Mouse (Mus musculus): ENCODE measurements around the gene B230219D22Rik. TPM values are rescaled to one million over a fixed set of nuclear protein-coding genes. Genes with fewer than 3 reads are reported as not detected.
"Not testable (repeated sequence)": the region's sequence is repeated elsewhere in the genome, so short reads cannot be mapped to it uniquely, and the experiment has no call there.

B230219D22Rik gene
- polyA plus RNA-seq, 1 experiment from 2014 or later: 75.4 TPM

DNA sequence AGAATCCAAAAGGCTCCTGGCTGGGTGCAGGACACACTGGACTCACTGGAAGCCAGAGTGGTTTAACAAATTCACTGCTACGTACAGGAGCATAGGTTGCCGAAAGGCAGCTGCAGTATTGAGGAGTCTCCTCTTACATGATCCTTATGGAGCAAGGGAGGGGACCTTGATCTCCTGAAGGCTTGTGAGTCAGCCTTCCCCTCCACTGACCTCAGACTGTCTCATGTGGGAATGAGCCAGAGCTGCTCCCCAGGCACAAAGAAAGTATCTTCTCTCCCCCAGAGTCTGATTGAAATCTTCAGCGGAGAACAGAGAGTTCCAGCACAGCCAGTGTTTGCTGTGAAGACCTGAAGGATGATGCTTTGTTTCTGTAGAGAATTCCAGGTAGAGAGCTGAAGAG is 9.3 kb upstream of the B230219D22Rik start:
- no peaks in the 10 kb centered on the region for H3K9me3 ChIP-seq (ENCODE audit: control insufficient read depth, low read length)
- no peak overlapping the region for H3K27ac ChIP-seq (replicated peaks in 1 of 2; ENCODE audit: control insufficient read depth in 1 of 2, insufficient read depth in 1 of 2, low read depth in 2 of 2, low read length in 2 of 2)
- no peak overlapping the region for H3K9ac ChIP-seq (ENCODE audit: low read length)
- H3K27me3 ChIP-seq (ENCODE audit: control insufficient read depth, insufficient read depth, low read length): no peaks in the 10 kb centered on the region
- 73% methylated on average over 3 of the region's 3 CpGs for WGBS
- ATAC-seq (ENCODE audit: insufficient number of reproducible peaks, insufficient read depth, low FRiP score, low read depth): no peak
- H3K4me1 ChIP-seq (ENCODE audit: control insufficient read depth in 2 of 2, insufficient read depth in 2 of 2, low read length in 2 of 2): peaks cover 2% of the 10 kb centered on the region in 2 experiments; a peak in 1 of 4 replicates
- no peak overlapping the region for H3K4me3 ChIP-seq (ENCODE audit: control insufficient read depth in 1 of 2, insufficient read depth in 1 of 2, low read depth in 1 of 2, low read length in 2 of 2)
- no peak overlapping the region for H3K4me2 ChIP-seq (ENCODE audit: low read length)
- peaks cover 28% of the 10 kb centered on the region for H3K36me3 ChIP-seq (ENCODE audit: control insufficient read depth, insufficient read depth, low read length)

DNA sequence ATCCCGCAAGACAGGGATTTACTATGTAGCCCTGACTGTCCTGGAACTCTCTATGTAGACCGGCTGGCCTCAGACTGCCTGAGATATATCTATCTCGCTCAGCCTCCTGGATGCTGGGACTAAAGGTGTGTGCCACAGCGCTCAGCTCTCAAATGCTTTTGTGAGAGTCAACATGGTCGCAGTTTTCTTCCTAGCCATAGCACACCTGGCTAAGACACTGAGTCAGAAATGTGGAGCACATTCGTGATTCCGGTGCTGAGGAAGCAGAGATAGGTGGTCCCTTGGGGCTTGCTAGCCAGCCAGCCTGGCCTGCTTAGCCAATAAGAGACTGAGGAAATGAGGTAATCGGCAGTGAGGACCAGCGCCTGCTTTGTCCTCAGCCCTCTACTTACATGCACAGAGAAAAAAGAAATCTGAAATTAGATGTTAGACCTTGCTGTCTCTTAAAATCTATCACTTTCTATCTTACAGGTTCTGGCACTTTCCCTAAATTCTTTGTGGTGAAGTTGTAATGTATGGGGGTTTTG is 6.8 kb upstream of the B230219D22Rik start:
- Histone ChIP-seq H3K9me3 (ENCODE audit: control insufficient read depth, low read length) (no peaks in the 10 kb centered on the region), H3K27ac (replicated peaks in 1 of 2; ENCODE audit: control insufficient read depth in 1 of 2, insufficient read depth in 1 of 2, low read depth in 2 of 2, low read length in 2 of 2) (no peak overlapping the region; a peak in 1 of 4 replicates), H3K4me2 (ENCODE audit: low read length) (peak overlapping the region; percentile 18; the same call in 1 of the 2 replicates), H3K27me3 (ENCODE audit: control insufficient read depth, insufficient read depth, low read length) (no peaks in the 10 kb centered on the region), H3K36me3 (ENCODE audit: control insufficient read depth, insufficient read depth, low read length) (peaks cover 4% of the 10 kb centered on the region), H3K4me1 (ENCODE audit: control insufficient read depth in 2 of 2, insufficient read depth in 2 of 2, low read length in 2 of 2) (peaks cover 2% of the 10 kb centered on the region in 2 experiments; a peak in 1 of 4 replicates), H3K4me3 (ENCODE audit: control insufficient read depth in 1 of 2, insufficient read depth in 1 of 2, low read depth in 1 of 2, low read length in 2 of 2) (no peak overlapping the region), H3K9ac (ENCODE audit: low read length) (0 out of 2 replicates have a peak overlapping the region, but pooled peaks have one; percentile 16)
- 52% methylated on average over 9 of the region's 9 CpGs for WGBS
- ATAC-seq (ENCODE audit: insufficient number of reproducible peaks, insufficient read depth, low FRiP score, low read depth): 0 out of 2 replicates have a peak, but pooled peaks have one; percentile 31

DNA sequence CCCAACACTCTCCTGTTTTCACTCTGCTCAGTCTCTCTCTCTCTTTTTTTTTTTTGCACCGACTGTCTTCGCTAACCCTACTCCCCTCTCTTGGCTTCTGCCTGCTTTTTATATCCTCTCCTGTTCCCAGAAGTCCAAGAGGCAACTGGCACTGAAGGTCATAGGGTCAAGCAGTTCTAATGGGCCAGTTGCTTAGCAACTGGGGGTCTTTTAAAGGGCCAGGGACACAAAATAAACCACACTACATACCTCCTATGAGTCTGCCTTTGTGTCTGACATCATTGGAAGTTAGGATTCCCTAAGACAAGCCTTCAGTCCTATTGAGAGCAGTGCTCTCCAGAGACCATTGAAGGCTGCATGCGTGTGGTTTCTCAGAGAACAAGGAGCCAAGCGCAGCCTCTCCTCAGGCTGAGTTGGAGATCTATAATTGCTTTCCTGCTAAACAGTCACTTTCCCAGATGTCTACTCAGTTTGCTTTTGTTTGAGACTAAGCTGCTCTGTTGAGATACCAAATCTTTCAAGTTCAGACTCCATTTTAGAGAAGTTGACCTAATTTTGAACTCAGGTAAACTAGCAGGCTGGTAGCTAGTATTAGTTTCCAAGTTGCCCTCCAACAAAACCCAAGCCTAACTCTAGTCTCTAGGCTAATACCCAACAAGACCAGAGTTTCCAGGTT is 4.9 kb upstream of the B230219D22Rik start:
- Histone ChIP-seq H3K27ac (replicated peaks in 1 of 2; ENCODE audit: control insufficient read depth in 1 of 2, insufficient read depth in 1 of 2, low read depth in 2 of 2, low read length in 2 of 2) (no peak overlapping the region), H3K4me3 (ENCODE audit: control insufficient read depth in 1 of 2, insufficient read depth in 1 of 2, low read depth in 1 of 2, low read length in 2 of 2) (no peak overlapping the region)

DNA sequence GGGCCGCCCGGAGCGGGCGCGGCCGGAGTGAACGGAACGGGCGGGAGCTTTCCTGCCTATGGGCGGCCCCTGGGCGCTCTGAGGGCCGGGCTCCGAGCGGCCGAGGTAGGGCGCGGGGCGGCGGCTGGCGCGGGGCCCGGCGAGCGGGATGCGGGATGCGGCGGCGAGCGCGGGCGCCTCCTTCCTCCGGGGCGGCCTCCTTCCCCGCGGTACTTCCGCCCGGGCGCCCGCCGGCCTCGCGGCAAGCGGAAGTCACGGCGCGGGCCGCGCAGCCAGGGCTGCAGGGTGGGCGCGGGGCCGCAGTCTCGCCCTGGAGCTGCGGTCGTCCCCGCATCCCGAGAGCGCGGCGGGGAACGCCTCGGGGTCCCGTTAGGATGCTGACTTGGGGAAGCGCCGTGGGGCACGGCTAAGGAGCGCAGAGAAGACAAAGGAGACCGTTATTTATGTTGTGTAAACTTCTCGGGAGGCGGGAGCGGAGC is 358 bp downstream of the B230219D22Rik start:
- H3K9me3 ChIP-seq (ENCODE audit: control insufficient read depth, low read length): no peaks in the 10 kb centered on the region
- peak overlapping the region; percentile 66 for H3K4me2 ChIP-seq (ENCODE audit: low read length)
- H3K4me3 ChIP-seq (ENCODE audit: control insufficient read depth in 1 of 2, insufficient read depth in 1 of 2, low read depth in 1 of 2, low read length in 2 of 2): peak overlapping the region; percentile 91 to 96
- WGBS: 0% methylated on average over 33 of the region's 70 CpGs
- no peaks in the 10 kb centered on the region for H3K27me3 ChIP-seq (ENCODE audit: control insufficient read depth, insufficient read depth, low read length)
- peak overlapping the region; percentile 69 to 95 for H3K27ac ChIP-seq (replicated peaks in 1 of 2; ENCODE audit: control insufficient read depth in 1 of 2, insufficient read depth in 1 of 2, low read depth in 2 of 2, low read length in 2 of 2)
- H3K4me1 ChIP-seq (ENCODE audit: control insufficient read depth in 2 of 2, insufficient read depth in 2 of 2, low read length in 2 of 2): peaks cover 4 to 26% of the 10 kb centered on the region in 2 experiments
- peak; percentile 61 for ATAC-seq (ENCODE audit: insufficient number of reproducible peaks, insufficient read depth, low FRiP score, low read depth)
- H3K9ac ChIP-seq (ENCODE audit: low read length): peak overlapping the region; percentile 99
- H3K36me3 ChIP-seq (ENCODE audit: control insufficient read depth, insufficient read depth, low read length): no peaks in the 10 kb centered on the region

More for the DNA sequence above, 4.9 kb upstream of the B230219D22Rik start:
- Histone ChIP-seq H3K27me3 (ENCODE audit: control insufficient read depth, insufficient read depth, low read length) (no peaks in the 10 kb centered on the region), H3K9ac (ENCODE audit: low read length) (no peak overlapping the region), H3K36me3 (ENCODE audit: control insufficient read depth, insufficient read depth, low read length) (no peaks in the 10 kb centered on the region), H3K4me2 (ENCODE audit: low read length) (no peak overlapping the region), H3K9me3 (ENCODE audit: control insufficient read depth, low read length) (no peaks in the 10 kb centered on the region), H3K4me1 (ENCODE audit: control insufficient read depth in 2 of 2, insufficient read depth in 2 of 2, low read length in 2 of 2) (peaks cover 2% of the 10 kb centered on the region in 2 experiments; a peak in 2 of 4 replicates)
- ATAC-seq (ENCODE audit: insufficient number of reproducible peaks, insufficient read depth, low FRiP score, low read depth): no peak
- 40% methylated on average over 4 of the region's 4 CpGs for WGBS

DNA sequence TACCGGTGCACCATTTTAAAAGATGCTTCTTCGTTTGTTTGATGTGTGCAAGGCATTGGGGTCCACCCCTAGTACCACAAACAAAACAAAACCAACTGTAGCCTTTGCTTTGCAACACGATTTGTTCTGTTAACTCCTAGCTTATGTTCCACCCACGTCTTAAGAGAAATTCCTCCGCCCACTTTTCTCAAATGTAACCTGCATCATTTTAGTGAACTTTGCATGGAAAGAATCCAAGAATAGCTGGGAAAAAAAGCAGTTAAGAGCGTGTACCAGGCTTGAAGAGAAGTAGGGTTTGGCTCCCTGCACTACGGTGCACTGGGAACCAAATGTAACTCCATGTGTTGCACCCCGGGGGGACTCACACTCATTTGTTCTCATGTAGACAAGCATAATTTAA is 1.2 kb downstream of the B230219D22Rik start:
- H3K4me1 ChIP-seq (ENCODE audit: control insufficient read depth in 2 of 2, insufficient read depth in 2 of 2, low read length in 2 of 2): peaks cover 4 to 26% of the 10 kb centered on the region in 2 experiments
- 11% methylated on average over 8 of the region's 8 CpGs for WGBS
- H3K27ac ChIP-seq (replicated peaks in 1 of 2; ENCODE audit: control insufficient read depth in 1 of 2, insufficient read depth in 1 of 2, low read depth in 2 of 2, low read length in 2 of 2): peak overlapping the region in 1 of 2 experiments; percentile 69; a peak in 1 of 4 replicates
- H3K36me3 ChIP-seq (ENCODE audit: control insufficient read depth, insufficient read depth, low read length): peaks cover 7% of the 10 kb centered on the region
- H3K27me3 ChIP-seq (ENCODE audit: control insufficient read depth, insufficient read depth, low read length): no peaks in the 10 kb centered on the region
- peak overlapping the region; percentile 99 for H3K9ac ChIP-seq (ENCODE audit: low read length)
- ATAC-seq (ENCODE audit: insufficient number of reproducible peaks, insufficient read depth, low FRiP score, low read depth): no peak
- H3K9me3 ChIP-seq (ENCODE audit: control insufficient read depth, low read length): no peaks in the 10 kb centered on the region
- peak overlapping the region; percentile 66 for H3K4me2 ChIP-seq (ENCODE audit: low read length)
- peak overlapping the region; percentile 91 to 96; a peak in 3 of 4 replicates for H3K4me3 ChIP-seq (ENCODE audit: control insufficient read depth in 1 of 2, insufficient read depth in 1 of 2, low read depth in 1 of 2, low read length in 2 of 2)

DNA sequence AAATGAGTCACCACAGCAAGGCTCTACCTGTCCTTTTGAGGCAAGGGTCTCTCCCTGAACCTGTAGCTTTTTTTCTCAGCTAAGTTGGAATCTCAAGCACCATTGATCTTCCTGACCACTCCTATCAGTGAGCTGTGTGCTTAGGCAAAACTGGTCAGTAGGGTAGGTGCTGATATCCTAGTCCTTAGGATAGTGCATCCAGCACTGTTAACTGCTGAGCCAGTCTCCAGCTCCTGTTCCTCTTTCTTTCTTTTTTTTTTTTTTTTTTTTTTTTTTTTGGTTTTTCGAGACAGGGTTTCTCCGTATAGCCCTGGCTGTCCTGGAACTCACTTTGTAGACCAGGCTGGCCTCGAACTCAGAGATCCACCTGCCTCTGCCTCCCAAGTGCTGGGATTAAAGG is 3.1 kb downstream of the B230219D22Rik start:
- H3K4me2 ChIP-seq (ENCODE audit: low read length); H3K9me3 ChIP-seq (ENCODE audit: control insufficient read depth, low read length); ATAC-seq (ENCODE audit: insufficient number of reproducible peaks, insufficient read depth, low FRiP score, low read depth); H3K27me3 ChIP-seq (ENCODE audit: control insufficient read depth, insufficient read depth, low read length); H3K27ac ChIP-seq (replicated peaks in 1 of 2; ENCODE audit: control insufficient read depth in 1 of 2, insufficient read depth in 1 of 2, low read depth in 2 of 2, low read length in 2 of 2); H3K4me3 ChIP-seq (ENCODE audit: control insufficient read depth in 1 of 2, insufficient read depth in 1 of 2, low read depth in 1 of 2, low read length in 2 of 2); H3K9ac ChIP-seq (ENCODE audit: low read length): not testable (repeated sequence)
- WGBS: 80% methylated on average over 1 of the region's 3 CpGs
- H3K4me1 ChIP-seq (ENCODE audit: control insufficient read depth in 2 of 2, insufficient read depth in 2 of 2, low read length in 2 of 2): peaks cover 4 to 26% of the 10 kb centered on the region in 2 experiments
- H3K36me3 ChIP-seq (ENCODE audit: control insufficient read depth, insufficient read depth, low read length): peaks cover 26% of the 10 kb centered on the region

DNA sequence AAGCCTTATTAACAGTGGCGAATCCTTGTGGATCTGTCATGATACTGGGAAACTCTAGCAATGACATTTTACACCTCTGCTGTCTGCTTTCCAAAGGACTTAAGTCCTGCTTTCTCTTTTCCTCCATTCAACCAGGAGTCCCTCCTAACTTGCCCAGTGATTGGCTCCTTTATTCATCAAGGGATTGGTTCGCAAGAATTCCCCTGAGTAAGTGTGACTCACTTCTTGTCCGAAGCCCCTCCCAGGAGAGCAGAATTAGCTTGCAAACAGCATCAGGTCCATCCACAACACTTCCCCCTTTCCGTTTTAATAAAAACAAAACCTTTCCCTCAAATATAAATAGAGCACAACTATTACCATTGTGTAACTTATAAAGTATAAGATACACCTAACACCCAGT is 11.4 kb downstream of the B230219D22Rik start:
- Histone ChIP-seq H3K27me3 (ENCODE audit: control insufficient read depth, insufficient read depth, low read length) (no peaks in the 10 kb centered on the region), H3K4me2 (ENCODE audit: low read length) (no peak overlapping the region), H3K9me3 (ENCODE audit: control insufficient read depth, low read length) (no peaks in the 10 kb centered on the region), H3K27ac (replicated peaks in 1 of 2; ENCODE audit: control insufficient read depth in 1 of 2, insufficient read depth in 1 of 2, low read depth in 2 of 2, low read length in 2 of 2) (no peak overlapping the region), H3K36me3 (ENCODE audit: control insufficient read depth, insufficient read depth, low read length) (peaks cover 46% of the 10 kb centered on the region), H3K9ac (ENCODE audit: low read length) (no peak overlapping the region), H3K4me1 (ENCODE audit: control insufficient read depth in 2 of 2, insufficient read depth in 2 of 2, low read length in 2 of 2) (0 out of 4 replicates have a peak, but pooled peaks cover 0 to under 1% of the 10 kb centered on the region in 2 experiments), H3K4me3 (ENCODE audit: control insufficient read depth in 1 of 2, insufficient read depth in 1 of 2, low read depth in 1 of 2, low read length in 2 of 2) (no peak overlapping the region)
- ATAC-seq (ENCODE audit: insufficient number of reproducible peaks, insufficient read depth, low FRiP score, low read depth): no peak
- WGBS: 84% methylated on average over 4 of the region's 4 CpGs

Measured in heart, embryonic 14.5 days (tissue).